Mouse (Mus musculus): ENCODE results near the gene D430042O09Rik. TPM values are rescaled to one million over a fixed set of nuclear protein-coding genes. Genes with fewer than 3 reads are reported as not detected.

The D430042O09Rik gene
- total and polyA plus RNA-seq, 2 experiments from 2014 or later: 4.5 to 17.8 TPM

DNA sequence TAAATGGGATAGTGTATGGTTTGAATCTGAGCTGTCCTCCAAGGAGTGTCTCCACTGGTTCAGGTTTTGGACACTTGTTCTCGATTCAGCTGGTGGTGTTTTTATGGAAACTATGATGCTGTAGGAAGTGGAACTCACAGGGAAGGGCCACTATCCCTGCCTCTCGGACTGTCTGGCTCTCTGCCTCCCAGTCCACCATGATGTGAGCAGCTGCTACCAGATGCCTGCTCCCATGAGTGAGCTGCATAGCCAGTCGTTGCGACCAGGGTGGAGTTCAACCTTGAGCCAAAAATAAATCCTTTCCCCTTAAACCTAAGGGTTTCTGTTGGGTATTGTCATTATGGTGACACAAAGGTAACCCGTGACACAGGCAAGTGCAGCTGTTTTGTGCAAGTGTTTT, 216.4 kb downstream of the D430042O09Rik start:
- Histone ChIP-seq H3K4me1 (ENCODE audit: insufficient read depth, low read length) (no peaks in the 10 kb centered on the region), H3K4me2 (ENCODE audit: low read depth, low read length) (no peak overlapping the region), H3K36me3 (ENCODE audit: insufficient read depth, low read length) (no peaks in the 10 kb centered on the region), H3K27ac (no peak overlapping the region), H3K9me3 (ENCODE audit: low read length) (no peaks in the 10 kb centered on the region), H3K27me3 (ENCODE audit: insufficient read depth, low read length) (no peaks in the 10 kb centered on the region), H3K9ac (replicated peaks; ENCODE audit: low read length) (no peak overlapping the region), H3K4me3 (ENCODE audit: low read length) (no peak overlapping the region)
- 79% methylated on average over 5 of the region's 5 CpGs for WGBS
- no peak for DNase-seq (ENCODE audit: low spot score)
- no peak for ATAC-seq
- TF ChIP-seq CTCF (IDR thresholded peaks at IDR 0.05; ENCODE audit: low read depth): no peak

Other genes with a start within 250 kb of the D430042O09Rik start
- gene Nsmce1, start 216.3 kb upstream of the D430042O09Rik start, total RNA-seq (2014; rRNA removed): 21.3 and 27.8 TPM in 2 replicates
- 87.9 and 88.6 TPM in 2 replicates for gene Nsmce1, start 216.3 kb upstream of the D430042O09Rik start, polyA plus RNA-seq (2015; fragmentation: Nextera tagmentation; extraction: Ambion mirVana)
- 13.3 and 14.3 TPM in 2 replicates for gene Il4ra, start 155.8 kb upstream of the D430042O09Rik start, total RNA-seq (2014; rRNA removed)
- 4.5 and 5.0 TPM in 2 replicates for gene Il4ra, start 155.8 kb upstream of the D430042O09Rik start, polyA plus RNA-seq (2015; fragmentation: Nextera tagmentation; extraction: Ambion mirVana)
- gene Il21r, start 104.5 kb upstream of the D430042O09Rik start, total RNA-seq (2014; rRNA removed): 0.52 TPM in 1 of 2 replicates, not detected in the other
- 0.29 and 0.40 TPM in 2 replicates for gene Il21r, start 104.5 kb upstream of the D430042O09Rik start, polyA plus RNA-seq (2015; fragmentation: Nextera tagmentation; extraction: Ambion mirVana)
- 70.2 and 78.2 TPM in 2 replicates for gene Gtf3c1, start 108 bp upstream of the D430042O09Rik start, total RNA-seq (2014; rRNA removed)
- 16.7 and 17.7 TPM in 2 replicates for gene Gtf3c1, start 108 bp upstream of the D430042O09Rik start, polyA plus RNA-seq (2015; fragmentation: Nextera tagmentation; extraction: Ambion mirVana)